Mouse (Mus musculus) liver, embryonic 14.5 days (tissue): ENCODE measurements around the gene Ppp2r2d.

Experiments
- CTCF ChIP-seq: IDR thresholded peaks from 2 replicates; pipeline ENCODE4 v1.5.1; 2016; ENCODE audit warnings: antibody characterized with exemption, low read depth, control low read depth
- EP300 ChIP-seq: IDR thresholded peaks from 2 replicates; pipeline ENCODE4 v1.6.1; 2016; ENCODE audit warnings: antibody characterized with exemption, low read depth

DNA sequence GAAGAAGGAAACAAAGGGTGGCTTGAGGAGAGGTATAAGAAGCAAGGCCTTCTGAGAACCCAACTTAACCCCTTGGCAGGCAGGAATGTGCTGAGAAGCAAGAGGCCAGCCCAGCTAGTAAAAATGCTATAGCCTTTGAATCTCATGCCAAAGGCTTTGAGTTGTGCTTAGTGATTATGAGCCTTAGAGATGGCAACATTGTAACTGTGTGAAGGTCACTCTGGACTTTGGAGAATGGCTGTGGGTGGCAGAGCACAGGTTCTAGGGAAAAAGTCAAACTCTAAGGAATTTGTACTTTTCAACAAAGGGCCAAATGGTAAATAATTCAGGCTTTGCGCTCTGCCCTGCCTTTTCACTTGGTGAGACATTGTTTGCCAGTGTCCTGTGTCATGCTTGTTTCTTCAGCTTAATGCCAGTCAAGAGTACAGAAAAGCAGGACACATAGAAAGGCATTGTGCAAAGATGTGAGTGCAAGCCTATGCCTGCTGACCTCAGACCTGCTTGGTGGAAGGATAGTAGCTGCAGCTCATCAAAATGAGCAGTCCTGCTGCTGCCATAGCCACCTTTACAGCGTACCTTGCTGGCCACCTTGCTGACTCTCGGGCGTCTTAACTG is 7.6 kb downstream of the Ppp2r2d start:
- no peak for TF ChIP-seq CTCF
- TF ChIP-seq EP300: no peak
